Mouse (Mus musculus) v-Abl transformed pro-B cells (cell line): ENCODE measurements around the gene Fam83b.

ENCODE experiments used
- in situ Hi-C, 2 experiments: fragments of 400-800 bp; cut with MboI; formaldehyde crosslinking; loops; one replicate each; pipeline ENCODE4 v1.15.1; 2025; ENCODE audit not compliant: unreplicated experiment in 2 of 2

Gene Fam83b

DNA sequence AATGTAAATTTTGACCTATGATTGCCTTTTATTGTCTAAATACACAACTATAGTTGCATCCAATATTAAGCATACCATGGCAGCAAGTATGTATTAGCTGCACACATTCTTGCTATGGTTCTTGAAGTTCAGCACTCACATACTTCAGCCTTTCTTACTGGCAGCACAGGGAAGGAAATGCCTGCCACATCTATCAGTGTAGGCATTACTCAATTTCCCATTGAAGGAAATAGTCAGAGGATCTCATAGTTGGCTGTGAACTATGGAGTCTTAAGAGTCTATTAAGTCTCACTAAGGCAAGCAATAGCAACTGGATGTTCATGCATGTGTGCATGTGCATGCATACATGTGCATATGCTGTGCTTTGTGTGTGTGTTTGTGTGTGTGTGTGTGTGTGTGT is 41.3 kb downstream of the Fam83b start:
- in situ Hi-C loops = no loop called here

DNA sequence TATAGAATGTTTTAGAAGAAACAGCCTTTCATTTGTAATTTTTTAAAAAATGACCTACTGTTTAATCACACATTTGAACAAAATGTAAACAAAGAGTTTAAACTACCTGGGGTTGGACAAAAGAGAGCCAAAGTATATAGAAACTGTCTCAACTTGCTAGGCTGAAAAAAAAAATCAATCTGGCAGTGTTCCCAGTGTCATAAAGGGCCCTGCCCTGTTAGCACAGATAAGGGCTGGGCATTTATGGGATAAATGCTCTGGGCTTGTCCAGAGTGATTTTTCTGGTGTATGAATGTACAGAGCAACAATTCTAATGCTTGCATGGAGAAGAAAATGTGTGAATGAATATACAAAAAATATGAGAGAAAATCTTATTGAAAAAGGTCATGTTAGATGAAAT is 43.8 kb downstream of the Fam83b start:
- in situ Hi-C loops = no loop called here

DNA sequence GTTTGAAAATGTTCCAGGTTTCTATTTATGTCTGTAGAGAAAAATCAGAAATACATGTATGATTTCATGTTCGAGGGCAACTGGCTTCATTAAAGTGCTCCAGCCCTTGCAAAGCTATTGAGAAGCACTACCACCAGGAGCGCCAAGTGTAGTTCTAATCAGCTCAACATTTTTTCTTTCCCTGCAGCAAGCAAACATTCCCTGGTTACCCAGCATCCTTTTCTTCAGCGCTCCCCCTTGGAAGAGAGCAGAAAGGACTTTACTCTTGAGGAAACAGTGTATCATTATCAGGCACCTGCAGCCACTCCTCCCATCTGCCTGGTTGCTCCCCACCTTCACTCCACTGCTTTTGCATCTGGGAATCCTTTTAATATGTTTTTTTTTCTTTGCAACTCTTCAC is 45.3 kb downstream of the Fam83b start:
- in situ Hi-C loops = no loop called here

DNA sequence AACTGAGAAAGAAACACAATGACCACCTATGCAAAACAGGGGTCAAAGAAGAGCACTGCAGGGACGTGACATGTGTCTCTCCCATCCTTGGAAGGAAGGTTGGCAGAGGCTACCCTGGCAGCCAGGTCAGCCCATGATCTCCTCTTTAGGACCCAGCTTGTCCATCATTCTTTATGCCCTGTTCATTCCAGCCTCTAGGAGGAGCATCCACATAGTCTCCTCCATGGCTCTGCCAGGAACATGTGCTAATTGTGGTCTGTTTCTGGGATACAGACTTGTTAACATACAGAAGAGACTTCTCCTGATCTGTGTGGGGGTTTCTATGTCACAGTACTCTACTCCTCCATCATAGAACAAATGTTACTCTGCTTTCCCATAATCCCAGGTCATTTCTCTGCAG is 48.3 kb downstream of the Fam83b start:
- in situ Hi-C loops = no loop called here

DNA sequence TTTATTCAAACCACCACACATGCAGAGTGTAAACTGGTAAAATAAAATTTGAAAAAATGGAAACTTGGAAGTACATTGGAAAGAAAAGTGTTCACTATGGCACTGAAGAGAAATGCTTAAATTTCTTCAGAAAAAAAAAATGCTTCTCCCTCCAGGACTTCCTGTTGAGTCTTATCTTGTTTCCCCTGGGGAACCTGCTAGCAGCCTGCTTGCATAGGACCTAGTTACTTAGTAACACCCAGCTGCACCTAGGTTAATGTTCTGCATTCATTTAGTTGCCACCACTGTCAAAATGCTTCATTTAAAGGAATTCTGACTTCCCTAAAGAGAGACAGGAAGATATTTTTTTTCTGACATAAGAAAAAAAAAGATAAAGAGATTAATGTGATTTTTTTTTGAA is 61.3 kb downstream of the Fam83b start:
- in situ Hi-C loops = no loop called here

DNA sequence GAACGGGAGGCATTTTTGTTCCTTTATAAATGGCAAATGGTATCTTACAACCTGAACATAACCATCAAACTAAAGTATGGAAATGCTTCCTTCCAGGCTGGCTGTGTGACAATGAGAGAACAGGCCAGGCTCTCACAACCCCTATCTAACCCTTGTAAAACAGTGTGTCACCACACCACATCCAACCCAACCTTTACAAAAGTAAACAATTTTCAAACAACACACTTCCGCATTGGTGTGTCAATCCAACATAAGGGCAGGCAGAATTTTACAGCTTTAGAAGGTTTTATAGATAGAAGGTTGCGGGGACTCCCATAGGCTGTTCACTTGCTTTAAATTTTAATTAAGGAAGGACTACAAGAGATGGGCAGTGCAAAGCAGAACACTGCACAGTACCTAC is 77.2 kb downstream of the Fam83b start:
- in situ Hi-C loops = no loop called here

DNA sequence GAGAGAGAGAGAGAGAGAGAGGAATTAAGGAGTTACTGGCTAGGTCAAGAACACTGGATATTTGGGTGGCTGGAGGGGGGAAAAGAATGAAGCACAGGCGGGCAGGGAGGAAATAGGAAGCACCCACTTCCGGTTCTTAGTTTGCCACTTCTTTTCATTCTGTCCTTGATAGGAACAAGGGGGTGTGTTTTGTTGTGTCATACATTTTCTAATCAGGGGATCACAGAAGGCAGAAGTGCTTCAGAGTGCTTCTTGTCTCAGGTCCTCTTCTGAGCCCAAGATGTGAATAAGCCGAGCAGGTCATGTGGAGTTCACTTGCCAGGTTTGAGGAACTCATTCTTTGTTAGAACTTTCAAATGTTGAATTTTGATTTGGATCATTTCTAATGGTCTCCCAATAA is 86.8 kb downstream of the Fam83b start:
- in situ Hi-C loops = no loop called here

DNA sequence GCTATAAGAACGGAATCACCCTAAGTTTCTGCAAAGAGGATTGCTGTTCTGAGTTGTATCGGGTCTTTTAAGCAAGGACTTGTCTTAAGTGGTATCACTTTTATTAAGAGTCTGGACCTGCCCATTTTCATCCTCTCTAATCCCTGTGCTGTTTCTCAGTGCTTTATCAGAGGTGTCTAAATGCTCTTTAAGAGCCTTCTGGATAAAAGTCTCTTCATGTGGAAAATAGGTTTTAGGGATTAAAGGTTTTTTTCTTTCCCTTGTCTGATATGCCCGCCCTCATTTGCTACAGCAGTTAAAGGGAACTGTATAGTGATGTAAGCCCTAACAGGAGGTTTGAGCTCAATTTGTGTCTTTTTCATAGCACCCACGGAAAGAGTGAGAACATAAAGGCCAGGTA is 97.4 kb downstream of the Fam83b start:
- in situ Hi-C loops = no loop called here

DNA sequence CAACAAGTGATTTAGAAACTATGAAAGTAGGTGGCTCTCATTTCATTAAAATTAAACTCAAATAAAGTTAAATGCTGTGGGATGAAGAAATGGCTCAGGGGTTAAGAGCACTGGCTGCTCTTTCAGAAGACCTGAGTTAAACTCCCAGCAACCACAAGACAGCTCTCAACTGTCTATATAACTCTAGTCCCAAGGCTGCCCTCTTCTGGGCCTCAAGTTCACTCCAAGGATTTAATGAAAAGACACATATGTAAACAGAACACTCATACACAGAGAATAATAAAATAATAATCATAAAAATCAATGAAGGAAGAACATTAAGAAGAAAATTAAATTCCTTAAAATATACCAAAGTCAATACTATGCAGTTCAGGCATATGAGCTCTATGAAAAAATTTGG is 105.4 kb downstream of the Fam83b start:
- in situ Hi-C loops = loop anchor here in 1 of 2 experiments (5.0 kb wide), 1 partner anchor 189 kb away; no protein-coding TSS in a partner anchor

DNA sequence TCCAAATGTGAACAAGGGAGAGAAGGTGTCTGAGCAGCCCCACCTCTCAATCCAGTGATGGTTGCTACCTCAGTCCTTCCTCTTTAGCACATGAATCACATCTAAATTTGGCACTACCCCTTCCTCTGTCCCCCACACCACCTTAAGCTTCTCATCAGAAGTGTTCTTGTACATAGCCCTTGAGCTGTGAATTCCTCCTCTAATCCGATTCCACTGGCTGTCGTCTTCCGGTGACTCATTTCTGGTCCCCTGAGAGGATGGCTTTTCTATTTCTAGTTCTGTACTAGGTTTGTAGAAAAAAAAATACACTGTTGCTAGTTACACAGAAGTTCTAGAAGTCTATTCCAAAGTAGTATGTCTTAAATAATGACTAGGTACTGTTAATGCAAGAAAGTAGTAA is 111.2 kb downstream of the Fam83b start:
- in situ Hi-C loops = no loop called here
